Mouse (Mus musculus): ENCODE results near the gene Plg. TPM values are rescaled to one million over a fixed set of nuclear protein-coding genes. Genes with fewer than 3 reads are reported as not detected.

Plg gene
- polyA plus RNA-seq, 1 experiment from 2014 or later, result 16.8 TPM

DNA sequence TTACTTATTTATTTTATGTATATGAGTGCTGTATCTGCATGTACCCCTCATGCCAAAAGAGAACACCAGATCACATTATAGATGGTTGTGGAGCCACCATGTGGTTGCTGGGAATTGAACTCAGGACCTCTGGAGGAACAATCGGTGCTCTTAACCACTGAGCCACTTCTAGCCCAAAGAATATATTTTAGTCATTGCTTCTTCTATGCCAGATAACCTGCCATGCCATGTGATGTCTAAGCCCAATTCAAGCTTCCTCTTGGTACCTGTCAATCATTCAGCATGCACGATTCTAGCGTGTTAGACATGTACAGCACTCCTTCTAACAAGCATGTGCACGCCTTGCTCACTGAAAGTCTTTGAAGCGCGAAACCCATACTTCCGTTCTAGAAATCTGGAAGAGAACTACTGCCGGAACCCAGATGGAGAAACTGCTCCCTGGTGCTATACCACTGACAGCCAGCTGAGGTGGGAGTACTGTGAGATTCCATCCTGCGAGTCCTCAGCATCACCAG lies 17.8 kb downstream of the Plg start:
- H3K27me3 ChIP-seq (replicated peaks), result no peaks in the 10 kb centered on the region
- H3K27ac ChIP-seq, result no peak overlapping the region
- H3K9me3 ChIP-seq, result no peaks in the 10 kb centered on the region
- no peaks in the 10 kb centered on the region for H3K36me3 ChIP-seq
- no peak overlapping the region for H3K9ac ChIP-seq
- WGBS, result 88% methylated on average over 9 of the region's 9 CpGs
- ATAC-seq (ENCODE audit: insufficient read depth, low FRiP score, low read depth), result no peak
- no peaks in the 10 kb centered on the region for H3K4me1 ChIP-seq
- H3K4me2 ChIP-seq, result no peak overlapping the region
- H3K4me3 ChIP-seq (replicated peaks), result no peak overlapping the region

DNA sequence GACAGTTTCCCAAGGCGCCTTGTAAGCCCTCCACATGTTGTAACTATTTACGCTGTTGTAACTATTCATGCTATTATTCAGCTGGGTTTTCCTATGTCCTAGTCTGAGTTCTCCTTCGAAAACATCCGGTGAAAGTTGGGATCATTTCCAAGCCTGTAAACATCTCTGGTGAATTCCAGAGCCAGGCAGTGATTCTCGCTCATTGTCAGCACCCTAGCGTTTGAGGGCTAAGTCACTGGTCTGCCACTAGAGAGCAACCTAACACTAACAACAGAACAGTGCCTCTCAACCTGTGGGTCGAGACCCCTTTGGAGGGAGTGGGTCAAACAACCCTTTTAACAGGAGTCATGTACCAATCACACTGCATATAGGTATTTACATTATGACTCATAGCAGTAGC lies 25.0 kb downstream of the Plg start:
- 48% methylated on average over 7 of the region's 7 CpGs for WGBS
- Histone ChIP-seq H3K27me3 (replicated peaks) (no peaks in the 10 kb centered on the region), H3K4me1 (peaks cover 5% of the 10 kb centered on the region; the same call in 1 of the 2 replicates), H3K9me3 (no peaks in the 10 kb centered on the region), H3K27ac (no peak overlapping the region), H3K4me2 (no peak overlapping the region), H3K36me3 (no peaks in the 10 kb centered on the region), H3K9ac (no peak overlapping the region), H3K4me3 (replicated peaks) (no peak overlapping the region)
- no peak for ATAC-seq (ENCODE audit: insufficient read depth, low FRiP score, low read depth)

DNA sequence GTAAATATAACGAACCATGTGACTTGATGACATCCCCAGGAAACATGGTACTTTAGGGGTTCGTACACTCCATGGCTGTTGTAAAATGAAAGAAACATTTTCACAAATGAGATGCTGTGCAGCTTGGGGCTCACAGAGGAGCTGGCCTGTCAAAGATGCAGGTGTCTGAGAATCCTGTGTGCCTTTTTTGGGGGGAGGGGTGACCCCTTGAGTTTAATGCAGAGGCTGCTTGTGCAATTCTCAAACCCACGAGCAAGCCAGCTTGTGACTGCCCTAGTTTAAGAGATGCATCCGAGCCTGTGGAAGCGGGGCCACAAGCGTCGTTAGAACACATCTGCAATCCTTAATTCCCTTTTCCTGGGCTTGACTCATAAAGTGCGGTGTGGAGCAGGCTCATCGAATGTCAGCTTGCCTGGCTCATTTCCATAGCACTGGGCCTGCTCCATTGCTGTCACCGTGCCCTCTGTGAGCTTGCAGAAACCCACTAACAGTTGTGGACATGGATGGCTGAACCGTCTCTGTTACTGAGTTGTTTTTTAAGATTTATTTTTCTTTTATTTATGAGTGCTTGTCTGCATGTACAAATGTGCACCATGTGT lies 31.0 kb downstream of the Plg start:
- no peak overlapping the region for H3K27ac ChIP-seq
- H3K4me2 ChIP-seq, result no peak overlapping the region
- no peaks in the 10 kb centered on the region for H3K4me1 ChIP-seq
- H3K27me3 ChIP-seq (replicated peaks), result no peaks in the 10 kb centered on the region
- H3K36me3 ChIP-seq, result no peaks in the 10 kb centered on the region
- H3K4me3 ChIP-seq (replicated peaks), result no peak overlapping the region
- H3K9ac ChIP-seq, result no peak overlapping the region
- H3K9me3 ChIP-seq, result no peaks in the 10 kb centered on the region
- 66% methylated on average over 11 of the region's 11 CpGs for WGBS
- ATAC-seq (ENCODE audit: insufficient read depth, low FRiP score, low read depth), result no peak

DNA sequence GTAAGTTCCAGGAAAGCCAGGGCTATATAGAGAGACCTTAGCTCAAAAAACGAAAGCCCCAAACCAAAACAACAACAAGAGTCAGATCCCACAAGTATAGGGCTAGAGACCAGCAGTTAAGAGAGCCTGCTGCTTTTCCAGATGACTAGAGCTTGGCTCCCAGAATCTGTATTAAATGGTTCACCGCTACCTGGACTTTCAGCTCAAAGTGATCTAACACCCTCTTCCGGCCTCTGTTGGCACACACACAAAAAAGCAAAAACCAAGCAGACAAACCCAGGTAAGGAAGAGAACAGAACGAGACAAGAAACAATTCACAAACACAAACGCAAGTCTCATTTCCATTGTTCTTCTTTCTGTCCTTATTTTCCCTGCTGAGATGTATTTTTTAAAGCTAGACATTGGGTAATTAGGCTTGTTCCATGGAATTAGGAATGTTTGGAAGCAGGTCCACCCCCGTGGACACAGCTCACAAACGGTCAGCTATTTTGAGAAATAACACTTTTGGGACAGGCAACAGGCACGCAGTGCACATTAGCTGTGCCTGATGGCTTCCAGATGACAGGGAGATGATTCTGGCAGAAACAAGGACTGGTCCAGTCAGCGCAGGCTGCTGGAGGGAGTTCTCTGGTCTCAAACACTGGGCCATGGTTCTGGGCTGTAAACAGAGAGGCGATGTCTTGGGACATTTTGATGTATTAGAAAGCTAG lies 33.9 kb downstream of the Plg start:
- ATAC-seq (ENCODE audit: insufficient read depth, low FRiP score, low read depth), result no peak; the same call in 1 of the 2 replicates
- H3K36me3 ChIP-seq, result no peaks in the 10 kb centered on the region
- no peaks in the 10 kb centered on the region for H3K9me3 ChIP-seq
- no peaks in the 10 kb centered on the region for H3K27me3 ChIP-seq (replicated peaks)
- 48% methylated on average over 10 of the region's 10 CpGs for WGBS
- H3K4me1 ChIP-seq, result peaks cover 7% of the 10 kb centered on the region
- no peak overlapping the region for H3K27ac ChIP-seq
- H3K9ac ChIP-seq, result no peak overlapping the region
- H3K4me2 ChIP-seq, result no peak overlapping the region
- H3K4me3 ChIP-seq (replicated peaks), result no peak overlapping the region

DNA sequence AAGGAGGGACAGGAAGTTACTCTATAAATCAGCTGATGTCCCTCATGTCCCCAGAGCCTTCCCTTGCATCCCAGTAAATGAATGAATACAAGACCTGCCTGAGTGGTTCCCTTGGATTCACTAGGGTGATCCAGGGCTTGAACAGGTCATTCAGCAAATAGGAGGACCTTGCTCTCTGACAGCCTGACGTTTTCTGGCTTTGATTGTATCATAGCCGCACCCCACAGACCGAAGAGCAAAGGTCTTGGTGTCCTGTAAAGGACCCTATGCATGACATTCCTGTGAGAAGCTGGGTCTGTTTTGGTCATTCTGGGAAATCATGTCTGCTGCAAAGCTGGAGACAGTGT lies 34.5 kb downstream of the Plg start:
- Histone ChIP-seq H3K9me3 (no peaks in the 10 kb centered on the region), H3K36me3 (no peaks in the 10 kb centered on the region), H3K4me2 (no peak overlapping the region), H3K27me3 (replicated peaks) (no peaks in the 10 kb centered on the region), H3K4me1 (peaks cover 7% of the 10 kb centered on the region), H3K4me3 (replicated peaks) (no peak overlapping the region), H3K27ac (no peak overlapping the region), H3K9ac (no peak overlapping the region)
- no peak for ATAC-seq (ENCODE audit: insufficient read depth, low FRiP score, low read depth)
- WGBS, result 54% methylated on average over 3 of the region's 3 CpGs

DNA sequence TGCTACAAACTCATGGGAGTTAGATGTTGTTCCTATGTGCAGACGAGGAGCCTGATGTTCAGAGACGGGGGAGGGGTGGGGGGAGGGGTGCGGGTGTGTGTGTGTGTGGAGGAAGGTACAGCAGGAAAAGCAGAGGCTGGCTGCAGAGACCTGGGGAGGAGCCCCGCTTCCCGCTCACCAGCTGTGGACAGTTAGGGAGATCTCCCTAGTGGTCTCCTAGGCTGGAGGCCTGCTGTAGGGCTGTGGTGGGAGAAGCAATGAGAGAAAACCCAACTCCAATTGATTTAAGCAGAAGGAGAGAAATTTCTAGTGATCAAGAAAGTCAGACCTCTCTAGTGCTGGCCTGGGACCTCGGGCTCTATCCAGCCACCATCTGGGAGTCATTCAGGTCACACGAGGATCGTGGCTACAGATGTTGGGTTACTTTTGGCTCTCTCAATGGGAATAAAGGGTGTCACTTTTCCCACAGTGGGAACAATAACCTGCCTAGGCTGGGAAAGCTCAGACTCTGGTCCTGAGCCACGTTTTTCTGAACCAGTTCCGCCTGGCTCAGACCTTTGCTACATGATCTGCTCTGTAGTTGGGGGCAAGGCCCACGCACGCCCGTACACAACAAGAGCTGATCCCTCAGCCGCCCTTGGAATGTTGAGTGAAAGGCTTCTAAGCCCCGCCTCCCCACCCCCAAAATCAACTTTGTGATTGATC lies 36.8 kb downstream of the Plg start:
- Histone ChIP-seq H3K9me3 (no peaks in the 10 kb centered on the region), H3K4me2 (no peak overlapping the region), H3K4me3 (replicated peaks) (no peak overlapping the region), H3K9ac (no peak overlapping the region), H3K36me3 (no peaks in the 10 kb centered on the region), H3K27ac (peak overlapping the region; percentile 62), H3K27me3 (replicated peaks) (no peaks in the 10 kb centered on the region), H3K4me1 (peaks cover 7% of the 10 kb centered on the region)
- WGBS, result 32% methylated on average over 15 of the region's 15 CpGs
- peak; percentile 61; the same call in 1 of the 2 replicates for ATAC-seq (ENCODE audit: insufficient read depth, low FRiP score, low read depth)

DNA sequence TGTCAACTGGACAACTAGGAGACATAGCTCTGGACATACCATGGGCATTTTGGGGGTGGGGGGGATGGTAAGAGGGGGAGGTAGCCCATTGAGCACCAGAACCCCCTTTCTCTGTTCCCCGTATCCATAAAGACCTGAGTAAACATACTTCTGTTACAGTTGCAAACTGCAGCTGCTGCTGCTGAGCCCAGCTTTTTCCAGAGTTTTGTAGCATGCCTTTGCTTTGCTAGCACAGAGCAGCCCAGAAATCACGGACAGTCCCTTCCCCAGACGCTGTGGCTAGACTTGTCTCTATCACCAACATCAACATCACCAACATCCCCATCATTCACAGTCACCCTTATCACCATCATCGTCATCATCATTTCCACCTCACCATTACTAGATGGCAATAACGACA lies 37.3 kb downstream of the Plg start:
- 42% methylated on average over 5 of the region's 5 CpGs for WGBS
- Histone ChIP-seq H3K27me3 (replicated peaks) (no peaks in the 10 kb centered on the region), H3K27ac (peak overlapping the region; percentile 62)

DNA sequence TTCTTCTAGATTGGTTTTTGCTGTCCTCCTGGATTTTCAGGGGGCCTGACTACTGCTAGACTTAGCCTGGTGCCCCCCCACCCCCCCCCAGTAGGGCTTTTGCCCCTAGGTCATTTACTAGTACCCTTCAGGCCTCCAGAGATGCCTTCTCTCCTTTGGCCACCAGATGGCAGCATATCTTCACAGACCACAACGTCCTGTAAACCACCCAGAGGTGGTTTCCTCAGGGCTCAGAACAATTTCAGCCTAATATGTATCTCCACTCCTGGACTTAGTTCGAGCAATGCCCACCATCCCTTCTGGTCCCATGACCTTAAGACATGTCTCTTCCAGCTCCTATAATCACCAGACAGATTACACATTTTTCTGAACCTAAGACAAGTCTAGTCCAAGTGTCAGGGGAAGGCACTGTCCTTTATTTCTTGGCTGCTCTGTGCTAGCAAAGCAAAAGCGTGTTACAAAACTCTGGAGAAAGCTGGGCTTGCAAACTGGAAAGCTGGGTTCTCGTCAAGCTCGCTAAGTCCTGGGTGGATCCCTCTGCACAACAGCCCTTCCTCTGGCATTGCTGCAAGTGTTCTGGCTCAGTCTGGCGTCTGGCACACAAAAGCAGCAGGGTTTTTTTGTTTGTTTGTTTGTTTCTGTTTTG lies 38.0 kb downstream of the Plg start:
- Histone ChIP-seq H3K9me3 (no peaks in the 10 kb centered on the region), H3K36me3 (no peaks in the 10 kb centered on the region), H3K27me3 (replicated peaks) (no peaks in the 10 kb centered on the region), H3K9ac (no peak overlapping the region), H3K4me2 (no peak overlapping the region), H3K4me3 (replicated peaks) (no peak overlapping the region), H3K4me1 (peaks cover 7% of the 10 kb centered on the region), H3K27ac (no peak overlapping the region)
- WGBS, result 33% methylated on average over 6 of the region's 6 CpGs
- no peak for ATAC-seq (ENCODE audit: insufficient read depth, low FRiP score, low read depth)

More for the DNA sequence above, 37.3 kb downstream of the Plg start:
- no peak for ATAC-seq (ENCODE audit: insufficient read depth, low FRiP score, low read depth)
- Histone ChIP-seq H3K9ac (no peak overlapping the region), H3K36me3 (no peaks in the 10 kb centered on the region), H3K4me1 (peaks cover 7% of the 10 kb centered on the region), H3K4me2 (no peak overlapping the region), H3K9me3 (no peaks in the 10 kb centered on the region), H3K4me3 (replicated peaks) (no peak overlapping the region)

DNA sequence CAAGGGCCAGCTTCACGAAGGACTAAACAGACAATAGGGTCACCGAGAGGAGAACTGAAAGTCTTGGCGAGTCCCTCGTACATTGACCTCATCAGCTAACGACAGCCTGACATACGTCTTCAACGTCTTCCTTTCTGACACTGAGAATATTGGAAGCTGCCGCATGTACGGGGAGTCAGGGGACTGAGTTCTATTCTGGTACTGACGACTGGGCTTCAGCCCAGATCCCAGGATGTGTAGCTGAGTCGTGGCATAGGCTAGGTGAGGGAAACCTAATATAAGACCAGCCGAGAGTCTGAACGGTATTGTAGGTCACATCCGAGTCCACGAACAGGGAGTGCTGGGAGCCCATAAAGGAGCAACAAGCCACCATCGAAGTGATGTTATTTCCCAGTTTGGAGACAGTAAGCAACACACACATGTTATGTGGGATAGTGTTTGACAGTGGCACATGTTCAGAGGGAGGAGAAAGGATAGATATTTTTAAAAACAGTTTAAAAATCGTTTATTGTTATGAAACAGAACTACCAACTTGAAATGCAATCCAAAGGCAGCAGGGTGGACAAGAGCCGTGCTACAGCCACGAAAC lies 41.2 kb downstream of the Plg start:
- H3K4me1 ChIP-seq, result peaks cover 7% of the 10 kb centered on the region
- no peaks in the 10 kb centered on the region for H3K27me3 ChIP-seq (replicated peaks)
- H3K27ac ChIP-seq, result no peak overlapping the region
- no peak for ATAC-seq (ENCODE audit: insufficient read depth, low FRiP score, low read depth)
- H3K9me3 ChIP-seq, result no peaks in the 10 kb centered on the region
- H3K4me2 ChIP-seq, result no peak overlapping the region
- no peak overlapping the region for H3K9ac ChIP-seq
- WGBS, result 60% methylated on average over 19 of the region's 19 CpGs
- H3K4me3 ChIP-seq (replicated peaks), result no peak overlapping the region
- no peaks in the 10 kb centered on the region for H3K36me3 ChIP-seq

DNA sequence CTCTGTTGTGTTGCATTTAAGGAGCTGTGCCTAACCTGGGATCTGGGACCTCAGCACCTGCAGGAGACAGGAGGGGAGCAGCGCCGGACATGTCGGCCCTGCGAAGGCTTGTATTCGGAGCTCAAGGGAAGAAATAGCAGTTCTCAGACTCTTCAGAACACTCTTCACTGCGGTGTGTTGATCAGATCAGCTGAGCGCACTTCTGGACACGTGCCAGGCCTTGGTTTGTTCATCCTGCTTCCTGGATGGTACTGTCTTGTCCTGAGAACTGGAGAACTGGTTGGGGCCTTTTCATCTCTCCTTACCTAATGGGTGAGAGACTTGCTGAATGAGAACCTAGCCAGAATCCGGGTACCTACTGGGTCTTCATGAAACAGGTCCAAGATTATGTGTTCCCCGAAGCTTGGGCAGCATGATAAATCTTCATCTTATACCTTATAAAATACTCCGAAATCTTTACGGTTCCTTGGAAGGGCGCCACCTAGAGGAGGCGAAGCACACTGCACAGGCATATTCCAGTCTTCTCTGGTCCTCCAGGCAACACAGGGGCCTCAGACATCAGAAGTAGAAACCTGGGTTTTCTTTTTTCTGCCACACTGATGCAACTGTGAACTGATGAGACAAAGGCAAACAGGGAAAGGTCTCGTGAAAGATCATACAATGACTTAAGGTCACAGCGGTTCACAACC lies 42.6 kb downstream of the Plg start:
- H3K4me3 ChIP-seq (replicated peaks), result no peak overlapping the region
- H3K9ac ChIP-seq, result no peak overlapping the region
- no peaks in the 10 kb centered on the region for H3K27me3 ChIP-seq (replicated peaks)
- ATAC-seq (ENCODE audit: insufficient read depth, low FRiP score, low read depth), result no peak
- H3K27ac ChIP-seq, result no peak overlapping the region
- no peak overlapping the region for H3K4me2 ChIP-seq
- WGBS, result 62% methylated on average over 16 of the region's 16 CpGs
- no peaks in the 10 kb centered on the region; the same call in 1 of the 2 replicates for H3K4me1 ChIP-seq
- H3K36me3 ChIP-seq, result no peaks in the 10 kb centered on the region
- H3K9me3 ChIP-seq, result no peaks in the 10 kb centered on the region

DNA sequence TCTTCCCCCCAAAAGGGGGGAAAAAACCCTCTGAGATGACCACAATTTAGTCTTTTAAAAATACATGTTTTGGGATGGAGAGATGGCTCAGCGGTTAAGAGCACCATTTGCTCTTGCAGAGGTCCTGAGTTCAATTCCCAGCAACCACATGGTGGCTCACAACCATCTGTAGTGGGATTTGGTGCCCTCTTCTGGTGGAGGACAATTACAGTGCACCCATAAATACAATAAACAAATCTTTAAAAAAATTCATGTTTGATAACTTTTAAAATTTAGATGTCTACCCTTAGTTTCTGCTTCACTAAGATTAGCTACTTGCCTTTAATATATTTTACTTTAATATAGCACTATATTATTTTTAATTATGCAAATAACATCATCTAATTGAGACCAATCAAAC lies 43.7 kb downstream of the Plg start:
- no peak overlapping the region for H3K27ac ChIP-seq
- no peaks in the 10 kb centered on the region for H3K9me3 ChIP-seq
- no peak overlapping the region for H3K4me3 ChIP-seq (replicated peaks)
- no peaks in the 10 kb centered on the region for H3K27me3 ChIP-seq (replicated peaks)
- H3K4me1 ChIP-seq, result no peaks in the 10 kb centered on the region
- ATAC-seq (ENCODE audit: insufficient read depth, low FRiP score, low read depth), result no peak
- H3K36me3 ChIP-seq, result no peaks in the 10 kb centered on the region
- H3K4me2 ChIP-seq, result no peak overlapping the region
- WGBS, result 82% methylated on average over 1 of the region's 1 CpGs
- H3K9ac ChIP-seq, result no peak overlapping the region

Measured in stomach, embryonic 15.5 days (tissue).